Mouse (Mus musculus): ENCODE measurements around the gene Rtbdn.
"Not testable (repeated sequence)": the region's sequence is repeated elsewhere in the genome, so short reads cannot be mapped to it uniquely, and the experiment has no call there.

- not testable (repeated sequence) for TF ChIP-seq CTCF (IDR thresholded peaks at IDR 0.05; ENCODE audit: low read depth, low read length); POLR2A (IDR thresholded peaks at IDR 0.05; ENCODE audit: extremely low read depth, insufficient read depth, low read length)
These were observed 38.8 kb upstream of the Rtbdn start for GRCm38 (mm10) chr8:84907979-84908378.
